Mouse (Mus musculus): ENCODE data around the gene Tmem121. TPM values are rescaled to one million over a fixed set of nuclear protein-coding genes. Genes with fewer than 3 reads are reported as not detected.

Gene Tmem121
- polyA plus RNA-seq, 1 experiment from 2014 or later: 4.2 TPM

Other genes with a start within 250 kb of the Tmem121 start
- gene Nudt14, start 243.8 kb upstream of the Tmem121 start, polyA plus RNA-seq (2014; fragmentation: Nextera tagmentation; extraction: Ambion mirVana): 101 and 102 TPM in 2 replicates
- gene Btbd6, start 209.4 kb upstream of the Tmem121 start, polyA plus RNA-seq (2014; fragmentation: Nextera tagmentation; extraction: Ambion mirVana): 22.3 and 23.1 TPM in 2 replicates
- gene Brf1, start 185.2 kb upstream of the Tmem121 start, polyA plus RNA-seq (2014; fragmentation: Nextera tagmentation; extraction: Ambion mirVana): 38.2 and 75.6 TPM in 2 replicates
- 12.6 and 14.6 TPM in 2 replicates for gene Pacs2, start 171.4 kb upstream of the Tmem121 start, polyA plus RNA-seq (2014; fragmentation: Nextera tagmentation; extraction: Ambion mirVana)
- gene Tex22, start 111.4 kb upstream of the Tmem121 start, polyA plus RNA-seq (2014; fragmentation: Nextera tagmentation; extraction: Ambion mirVana): not detected in 2 replicates
- 23.0 and 26.2 TPM in 2 replicates for gene Mta1, start 87.7 kb upstream of the Tmem121 start, polyA plus RNA-seq (2014; fragmentation: Nextera tagmentation; extraction: Ambion mirVana)
- 162 and 174 TPM in 2 replicates for gene Crip2, start 45.7 kb upstream of the Tmem121 start, polyA plus RNA-seq (2014; fragmentation: Nextera tagmentation; extraction: Ambion mirVana)
- 194 and 281 TPM in 2 replicates for gene Crip1, start 39.6 kb upstream of the Tmem121 start, polyA plus RNA-seq (2014; fragmentation: Nextera tagmentation; extraction: Ambion mirVana)
- 33.0 and 37.4 TPM in 2 replicates for gene Tedc1, start 29.5 kb upstream of the Tmem121 start, polyA plus RNA-seq (2014; fragmentation: Nextera tagmentation; extraction: Ambion mirVana)